Mouse (Mus musculus) neural tube, embryonic 13.5 days (tissue): ENCODE measurements around the gene Armc9. TPM values are rescaled to one million over a fixed set of nuclear protein-coding genes. Genes with fewer than 3 reads are reported as not detected.

Experiments used
- ATAC-seq: fragments of 200-750 bp; cut with Nextera tagmentation; 2 replicates; pipeline ENCODE4 v1.8.0; 2017; ENCODE audit warnings: low read depth, mild to moderate bottlenecking, moderate TSS enrichment, moderate library complexity
- H3K27ac ChIP-seq: fragments of 300-500 bp; sonication (generic); replicated peaks from 2 replicates; pipeline ENCODE4 v1.5.1; 2015; ENCODE audit warnings: moderate library complexity, mild to moderate bottlenecking, inconsistent platforms
- H3K27me3 ChIP-seq: fragments of 300-500 bp; sonication (generic); 2 replicates; pipeline ENCODE4 v1.6.1; 2015; ENCODE audit warnings: mild to moderate bottlenecking, inconsistent platforms
- H3K36me3 ChIP-seq: fragments of 300-500 bp; sonication (generic); 2 replicates; pipeline ENCODE4 v1.6.1; 2015; ENCODE audit warnings: mild to moderate bottlenecking, inconsistent platforms
- H3K4me1 ChIP-seq: fragments of 300-500 bp; sonication (generic); replicated peaks from 2 replicates; pipeline ENCODE4 v1.6.1; 2015; ENCODE audit warnings: inconsistent platforms
- H3K4me2 ChIP-seq: fragments of 300-500 bp; sonication (generic); 2 replicates; pipeline ENCODE4 v1.6.1; 2015; ENCODE audit warnings: inconsistent platforms, mild to moderate bottlenecking, moderate library complexity
- H3K4me3 ChIP-seq: fragments of 300-500 bp; sonication (generic); 2 replicates; pipeline ENCODE4 v1.5.1; 2015; ENCODE audit warnings: mild to moderate bottlenecking, inconsistent platforms
- H3K9ac ChIP-seq: fragments of 300-500 bp; sonication (generic); 2 replicates; pipeline ENCODE4 v1.6.1; 2015; ENCODE audit warnings: moderate library complexity, mild to moderate bottlenecking, inconsistent platforms
- H3K9me3 ChIP-seq: fragments of 300-500 bp; sonication (generic); 2 replicates; pipeline ENCODE4 v1.6.1; 2016; ENCODE audit warnings: inconsistent platforms
- WGBS: fragments of 180-500 bp; shearing (Covaris S2); methylation state at CpG from one replicate; pipeline ENCODE4 v1.1.7; 2015; 5-methylcytosine and 5-hydroxymethylcytosine counted together
- polyA plus RNA-seq: library from polyadenylated mRNA; unstranded; fragments of >200 nt; fragmentation: Nextera tagmentation; extraction: Ambion mirVana; gene quantifications from 2 replicates; pipeline ENCODE4 v1.2.1, GENCODE M21; 2015

Armc9 gene
- polyA plus RNA-seq, 1 experiment from 2014 or later, result 28.9 TPM

- Histone ChIP-seq H3K4me3 (no peak overlapping the region), H3K4me2 (no peak overlapping the region), H3K36me3 (no peaks in the 10 kb centered on the region), H3K4me1 (peaks cover 9% of the 10 kb centered on the region), H3K27ac (no peak overlapping the region), H3K27me3 (peaks cover 10% of the 10 kb centered on the region), H3K9ac (no peak overlapping the region), H3K9me3 (no peaks in the 10 kb centered on the region)
- ATAC-seq, result no peak
- WGBS, result 15% methylated on average over 15 of the region's 15 CpGs
These were observed 156.1 kb downstream of the Armc9 start for GRCm38 (mm10) chr1:86310536-86311310.

- no peak overlapping the region for H3K9ac ChIP-seq
- peaks cover 9% of the 10 kb centered on the region for H3K4me1 ChIP-seq
- H3K27me3 ChIP-seq, result peaks cover 4% of the 10 kb centered on the region; the same call in 1 of the 2 replicates
- H3K4me2 ChIP-seq, result no peak overlapping the region
- H3K4me3 ChIP-seq, result no peak overlapping the region
- no peak overlapping the region for H3K27ac ChIP-seq
- 24% methylated on average over 10 of the region's 10 CpGs for WGBS
- no peak for ATAC-seq
- no peaks in the 10 kb centered on the region for H3K9me3 ChIP-seq
- no peaks in the 10 kb centered on the region for H3K36me3 ChIP-seq
These were observed 157.0 kb downstream of the Armc9 start for GRCm38 (mm10) chr1:86311467-86312005.

- Histone ChIP-seq H3K9ac (no peak overlapping the region), H3K36me3 (no peaks in the 10 kb centered on the region), H3K9me3 (no peaks in the 10 kb centered on the region), H3K4me1 (peaks cover 9% of the 10 kb centered on the region), H3K27me3 (peaks cover 4% of the 10 kb centered on the region; the same call in 1 of the 2 replicates), H3K4me2 (no peak overlapping the region), H3K4me3 (no peak overlapping the region), H3K27ac (no peak overlapping the region)
- WGBS, result 82% methylated on average over 3 of the region's 3 CpGs
- ATAC-seq, result no peak
These were observed 157.7 kb downstream of the Armc9 start for GRCm38 (mm10) chr1:86312269-86312668.

GRCm38 (mm10) chr1:86313096-86313771 lies 158.7 kb downstream of the Armc9 start:
- Histone ChIP-seq H3K27me3 (peaks cover 4% of the 10 kb centered on the region; the same call in 1 of the 2 replicates), H3K9ac (no peak overlapping the region), H3K4me1 (peaks cover 9% of the 10 kb centered on the region), H3K9me3 (no peaks in the 10 kb centered on the region), H3K4me3 (no peak overlapping the region), H3K4me2 (no peak overlapping the region), H3K36me3 (no peaks in the 10 kb centered on the region), H3K27ac (no peak overlapping the region)
- 50% methylated on average over 16 of the region's 16 CpGs for WGBS
- no peak for ATAC-seq

GRCm38 (mm10) chr1:86313772-86314125 lies 159.2 kb downstream of the Armc9 start:
- no peaks in the 10 kb centered on the region for H3K36me3 ChIP-seq
- H3K4me2 ChIP-seq, result no peak overlapping the region
- ATAC-seq, result no peak
- H3K27me3 ChIP-seq, result peaks cover 4% of the 10 kb centered on the region; the same call in 1 of the 2 replicates
- H3K9me3 ChIP-seq, result no peaks in the 10 kb centered on the region
- H3K4me3 ChIP-seq, result no peak overlapping the region
- no peak overlapping the region for H3K27ac ChIP-seq
- no peak overlapping the region for H3K9ac ChIP-seq
- 39% methylated on average over 15 of the region's 15 CpGs for WGBS
- H3K4me1 ChIP-seq, result peaks cover 9% of the 10 kb centered on the region

GRCm38 (mm10) chr1:86320822-86321413 lies 166.3 kb downstream of the Armc9 start:
- H3K9me3 ChIP-seq, result no peaks in the 10 kb centered on the region
- H3K27ac ChIP-seq, result no peak overlapping the region
- H3K4me3 ChIP-seq, result no peak overlapping the region
- H3K4me2 ChIP-seq, result no peak overlapping the region
- H3K27me3 ChIP-seq, result no peaks in the 10 kb centered on the region
- H3K36me3 ChIP-seq, result no peaks in the 10 kb centered on the region
- H3K9ac ChIP-seq, result no peak overlapping the region
- no peak for ATAC-seq
- 84% methylated on average over 7 of the region's 8 CpGs for WGBS
- H3K4me1 ChIP-seq, result no peaks in the 10 kb centered on the region

Other genes starting within 250 kb of the Armc9 start
- gene 4933407L21Rik, start 226.3 kb upstream of the Armc9 start, polyA plus RNA-seq, result 2.7 and 3.5 TPM in 2 replicates
- 0.12 TPM in 1 of 2 replicates, not detected in the other for gene Gpr55, start 193.8 kb upstream of the Armc9 start, polyA plus RNA-seq
- gene Spata3, start 138.0 kb upstream of the Armc9 start, polyA plus RNA-seq, result not detected in 2 replicates
- gene 2810459M11Rik, start 108.9 kb upstream of the Armc9 start, polyA plus RNA-seq, result 2.7 and 3.2 TPM in 2 replicates
- gene Psmd1, start 90.4 kb upstream of the Armc9 start, polyA plus RNA-seq, result 181 and 201 TPM in 2 replicates
- 0.21 and 0.27 TPM in 2 replicates for gene Htr2b, start 42.8 kb upstream of the Armc9 start, polyA plus RNA-seq
- not detected in 2 replicates for gene Gm21972, start 21.1 kb upstream of the Armc9 start, polyA plus RNA-seq
- 3.3 and 4.2 TPM in 2 replicates for gene B3gnt7, start 148.1 kb downstream of the Armc9 start, polyA plus RNA-seq
- gene Ncl, start 204.6 kb downstream of the Armc9 start, polyA plus RNA-seq, result 213 and 222 TPM in 2 replicates